Mouse (Mus musculus) large intestine, adult 2 months (tissue): Measurements from ENCODE around the gene 2010109A12Rik. TPM values are rescaled to one million over a fixed set of nuclear protein-coding genes. Genes with fewer than 3 reads are reported as not detected.

Experiments used
- polyA plus RNA-seq: library from polyadenylated mRNA; depleted of rRNA; stranded (reverse); fragments of >200 nt; gene quantifications from 2 replicates; pipeline ENCODE4 v1.2.3, GENCODE M21; 2012; rRNA removed

Gene 2010109A12Rik
- polyA plus RNA-seq, 1 experiment = not detected

Other genes starting within 250 kb of the 2010109A12Rik start
- 15.6 and 22.2 TPM in 2 replicates for gene Sowahb, start 161.5 kb upstream of the 2010109A12Rik start, polyA plus RNA-seq
- 28.2 and 29.9 TPM in 2 replicates for gene Sept11, start 113.1 kb upstream of the 2010109A12Rik start, polyA plus RNA-seq
- gene Ccni, start within 50 bp of the 2010109A12Rik start, polyA plus RNA-seq = 55.7 and 70.7 TPM in 2 replicates
- gene Ccng2, start 60.7 kb downstream of the 2010109A12Rik start, polyA plus RNA-seq = 24.1 and 46.5 TPM in 2 replicates